Mouse (Mus musculus) erythroblast, embryonic 14.5 days (primary cell): ENCODE measurements around the gene Frmd4a. TPM values are rescaled to one million over a fixed set of nuclear protein-coding genes. Genes with fewer than 3 reads are reported as not detected.

Experiments
- H3K27me3 ChIP-seq: 2 replicates; pipeline ENCODE4 v1.6.1; 2012; ENCODE audit warnings: inconsistent platforms; ENCODE audit not compliant: control insufficient read depth
- H3K36me3 ChIP-seq: 2 replicates; pipeline ENCODE4 v1.6.1; 2012; ENCODE audit warnings: mild to moderate bottlenecking, inconsistent platforms; ENCODE audit not compliant: control insufficient read depth
- H3K4me1 ChIP-seq: 2 replicates; pipeline ENCODE4 v1.6.1; 2012; ENCODE audit warnings: inconsistent platforms; ENCODE audit not compliant: control insufficient read depth
- H3K4me3 ChIP-seq: replicated peaks from 2 replicates; pipeline ENCODE3; 2012; ENCODE audit warnings: moderate library complexity, mild to moderate bottlenecking, inconsistent platforms
- H3K9me3 ChIP-seq: 2 replicates; pipeline ENCODE4 v1.6.1; 2012; ENCODE audit warnings: low read length, inconsistent platforms, mixed read lengths; ENCODE audit not compliant: control insufficient read depth
- GATA1 ChIP-seq: IDR thresholded peaks from 2 replicates; pipeline ENCODE4 v1.6.1; 2012; ENCODE audit warnings: low read length, inconsistent platforms, mixed read lengths
- TAL1 ChIP-seq: IDR thresholded peaks from 3 replicates; pipeline ENCODE4 v1.6.1; 2012; ENCODE audit warnings: low read length, inconsistent platforms, mixed read lengths
- polyA plus RNA-seq: library from polyadenylated mRNA; stranded (reverse); fragments of >175 nt; gene quantifications from 2 replicates; pipeline ENCODE4 v1.2.3, GENCODE M21; 2012

Frmd4a gene
- polyA plus RNA-seq, 1 experiment, result 5.0 TPM

DNA sequence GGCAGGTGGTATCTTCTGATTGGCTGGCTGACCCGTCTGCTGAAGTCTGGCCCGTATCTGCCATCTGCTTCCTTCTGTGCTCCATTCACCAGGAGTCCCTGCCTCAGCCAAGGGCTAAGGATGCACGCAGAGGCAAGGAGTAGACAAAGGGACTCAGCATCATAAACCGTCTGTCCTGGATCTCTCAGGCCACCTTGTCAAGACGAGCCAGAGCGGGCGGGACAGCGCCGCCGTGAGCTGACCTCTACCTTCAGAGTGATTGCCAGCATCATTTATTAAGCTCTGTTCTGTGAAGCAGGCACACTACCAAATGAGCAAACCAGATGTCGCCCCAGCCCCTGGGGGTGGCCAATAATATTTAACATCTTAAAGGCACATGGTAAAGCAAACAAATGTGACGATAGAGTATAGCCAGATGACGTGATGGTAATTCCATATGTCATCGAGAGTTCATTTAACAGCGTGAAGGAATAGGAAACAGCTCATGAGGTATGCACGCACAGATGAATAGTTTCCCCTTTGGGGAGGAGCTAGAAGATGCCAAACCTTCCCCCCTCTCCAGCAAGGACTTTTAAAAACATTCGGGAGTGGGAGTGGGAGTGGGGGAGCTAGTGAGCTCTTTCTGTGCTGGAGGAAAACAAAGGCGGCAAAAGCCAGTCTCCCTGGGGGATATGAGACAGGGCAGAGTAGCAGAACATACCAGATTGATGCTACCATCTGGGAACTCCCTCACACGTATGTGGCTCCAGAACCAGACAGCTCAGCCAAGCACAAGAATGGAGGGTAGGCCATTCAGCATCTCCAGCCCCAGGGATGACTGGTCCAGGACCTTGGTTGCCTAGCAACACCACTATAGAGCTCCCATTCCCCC, 419.1 kb downstream of the Frmd4a start:
- Histone ChIP-seq H3K36me3 (no peaks in the 10 kb centered on the region), H3K4me3 (no peak overlapping the region), H3K4me1 (no peaks in the 10 kb centered on the region), H3K27me3 (no peaks in the 10 kb centered on the region), H3K9me3 (no peaks in the 10 kb centered on the region)
- TF ChIP-seq TAL1, result no peak
- no peak for TF ChIP-seq GATA1

DNA sequence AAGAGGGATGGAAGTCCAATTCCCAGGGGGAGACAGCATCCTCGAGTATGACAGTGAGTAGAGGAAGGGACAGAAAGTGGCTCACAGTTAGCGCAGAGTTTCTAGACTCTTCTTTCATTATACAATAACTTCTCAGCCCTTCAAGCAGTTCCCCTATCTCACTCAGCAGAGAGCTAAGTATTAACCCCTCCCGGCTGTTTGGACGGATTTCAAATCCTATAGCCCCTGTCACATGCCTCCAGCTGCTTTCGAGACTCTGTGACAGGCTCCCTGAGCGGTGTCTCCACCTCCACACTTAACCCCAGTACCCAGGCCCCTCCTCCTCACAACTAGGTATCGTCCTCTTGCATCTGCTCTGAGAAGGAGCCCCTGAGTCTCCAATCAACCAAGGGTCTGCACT, 421.2 kb downstream of the Frmd4a start:
- no peak for TF ChIP-seq TAL1
- no peak for TF ChIP-seq GATA1
- Histone ChIP-seq H3K9me3 (no peaks in the 10 kb centered on the region), H3K4me1 (no peaks in the 10 kb centered on the region)

DNA sequence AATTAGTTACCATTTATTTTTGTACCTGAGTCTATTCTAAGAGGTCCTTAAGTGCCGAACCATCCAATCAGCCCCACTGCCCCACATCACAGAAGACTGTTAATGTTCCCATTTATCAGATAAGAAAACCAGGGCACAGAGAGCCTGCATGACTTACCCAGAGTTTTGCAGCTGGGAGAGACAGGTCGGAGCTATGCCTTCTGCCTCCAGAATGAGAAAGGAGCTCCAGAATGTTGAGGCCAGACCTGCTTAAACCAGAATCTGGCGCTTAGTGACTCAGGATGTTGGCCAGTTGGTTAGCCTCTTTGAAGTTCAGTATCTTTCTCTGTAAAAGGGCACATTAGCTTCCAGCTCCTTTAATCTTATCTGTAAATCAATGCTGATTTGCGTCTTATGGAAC, 422.4 kb downstream of the Frmd4a start:
- no peaks in the 10 kb centered on the region for H3K36me3 ChIP-seq
- H3K4me3 ChIP-seq, result no peak overlapping the region
- TF ChIP-seq GATA1 (no peak), TAL1 (no peak)
- no peaks in the 10 kb centered on the region for H3K4me1 ChIP-seq
- H3K27me3 ChIP-seq, result no peaks in the 10 kb centered on the region
- no peaks in the 10 kb centered on the region for H3K9me3 ChIP-seq

More for the DNA sequence above, 421.2 kb downstream of the Frmd4a start:
- H3K36me3 ChIP-seq, result no peaks in the 10 kb centered on the region
- no peak overlapping the region for H3K4me3 ChIP-seq
- H3K27me3 ChIP-seq, result no peaks in the 10 kb centered on the region

DNA sequence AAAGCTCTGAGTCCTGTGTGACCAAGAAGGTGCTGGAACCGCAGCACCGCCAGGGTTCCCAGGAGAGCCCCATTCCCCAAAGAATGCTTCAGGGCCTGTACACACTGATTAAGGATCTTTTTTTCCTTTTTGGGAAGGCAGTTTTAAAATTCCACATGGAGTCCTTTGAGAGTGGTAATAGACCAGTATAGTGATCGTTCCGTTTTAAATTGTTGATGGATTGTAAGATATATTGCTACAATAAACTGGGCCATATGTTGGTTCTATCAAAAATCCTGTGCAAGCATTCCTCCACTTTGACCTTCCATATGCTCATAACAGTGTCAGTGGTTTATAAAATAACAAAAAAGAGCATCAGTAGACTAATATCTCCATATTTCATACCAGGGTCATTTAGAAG, 424.3 kb downstream of the Frmd4a start:
- Histone ChIP-seq H3K4me3 (no peak overlapping the region), H3K27me3 (no peaks in the 10 kb centered on the region), H3K4me1 (no peaks in the 10 kb centered on the region), H3K9me3 (no peaks in the 10 kb centered on the region), H3K36me3 (no peaks in the 10 kb centered on the region)
- no peak for TF ChIP-seq TAL1
- TF ChIP-seq GATA1, result no peak

DNA sequence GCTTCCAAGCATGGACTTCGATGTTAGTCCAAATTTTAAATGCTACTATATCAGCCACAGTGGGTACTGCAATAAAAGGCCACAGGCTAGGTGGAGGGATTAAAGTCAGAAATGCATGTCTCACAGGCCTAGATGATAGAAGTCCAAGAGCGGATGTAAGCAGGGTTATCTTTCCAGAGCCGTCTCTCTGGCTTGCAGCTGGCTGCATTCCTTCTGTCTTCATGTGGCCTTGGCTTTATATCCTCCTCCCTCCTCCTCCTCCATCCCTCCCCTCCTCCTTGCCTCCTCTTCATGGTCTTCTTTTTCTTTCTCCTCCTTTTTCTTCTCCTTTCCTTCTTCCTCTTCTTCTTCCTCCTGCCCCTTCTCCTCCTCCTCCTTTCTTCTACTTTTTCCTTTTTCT, 427.2 kb downstream of the Frmd4a start:
- Histone ChIP-seq H3K36me3 (no peaks in the 10 kb centered on the region), H3K27me3 (no peaks in the 10 kb centered on the region), H3K4me3 (no peak overlapping the region), H3K4me1 (no peaks in the 10 kb centered on the region), H3K9me3 (no peaks in the 10 kb centered on the region)
- no peak for TF ChIP-seq TAL1
- no peak for TF ChIP-seq GATA1

DNA sequence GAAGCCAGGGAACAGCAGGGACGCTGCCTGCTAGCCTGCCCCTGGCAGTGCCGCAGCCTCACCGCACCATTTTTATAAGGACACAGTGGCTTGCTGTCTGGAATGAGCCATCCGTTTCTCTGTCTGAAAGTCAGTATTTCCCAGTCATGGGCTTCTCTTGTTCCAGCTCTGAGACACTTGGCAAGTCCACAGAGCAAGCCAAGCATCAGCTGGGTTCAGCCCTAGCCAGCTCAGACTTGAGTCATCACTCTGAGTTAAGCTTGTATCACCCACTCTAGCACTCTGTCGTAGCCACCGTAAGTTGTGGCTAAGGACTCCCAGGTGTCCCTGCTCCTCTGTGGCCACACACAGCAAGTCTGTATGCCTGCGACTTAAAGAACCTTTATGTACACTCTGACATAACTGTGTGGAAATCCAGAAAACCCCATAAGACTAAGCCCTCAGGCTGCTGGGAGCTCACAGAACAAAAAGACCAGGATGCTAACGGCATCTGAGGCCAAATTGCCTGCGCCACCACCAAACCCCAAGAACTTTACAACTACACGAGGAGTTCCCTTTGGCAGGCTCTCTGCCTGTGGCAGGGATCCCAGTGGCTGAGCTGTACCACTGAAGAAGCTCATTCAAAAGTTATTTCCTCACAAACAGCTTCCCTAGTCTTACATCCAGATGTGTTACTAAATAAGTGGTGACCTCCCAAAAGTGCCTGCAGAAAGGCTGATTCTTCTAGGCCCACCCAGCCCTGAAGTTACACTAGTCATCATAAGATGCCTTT, 428.3 kb downstream of the Frmd4a start:
- no peaks in the 10 kb centered on the region for H3K9me3 ChIP-seq
- no peaks in the 10 kb centered on the region for H3K27me3 ChIP-seq
- H3K4me1 ChIP-seq, result no peaks in the 10 kb centered on the region
- no peak overlapping the region for H3K4me3 ChIP-seq
- no peak for TF ChIP-seq TAL1
- no peak for TF ChIP-seq GATA1
- H3K36me3 ChIP-seq, result no peaks in the 10 kb centered on the region

DNA sequence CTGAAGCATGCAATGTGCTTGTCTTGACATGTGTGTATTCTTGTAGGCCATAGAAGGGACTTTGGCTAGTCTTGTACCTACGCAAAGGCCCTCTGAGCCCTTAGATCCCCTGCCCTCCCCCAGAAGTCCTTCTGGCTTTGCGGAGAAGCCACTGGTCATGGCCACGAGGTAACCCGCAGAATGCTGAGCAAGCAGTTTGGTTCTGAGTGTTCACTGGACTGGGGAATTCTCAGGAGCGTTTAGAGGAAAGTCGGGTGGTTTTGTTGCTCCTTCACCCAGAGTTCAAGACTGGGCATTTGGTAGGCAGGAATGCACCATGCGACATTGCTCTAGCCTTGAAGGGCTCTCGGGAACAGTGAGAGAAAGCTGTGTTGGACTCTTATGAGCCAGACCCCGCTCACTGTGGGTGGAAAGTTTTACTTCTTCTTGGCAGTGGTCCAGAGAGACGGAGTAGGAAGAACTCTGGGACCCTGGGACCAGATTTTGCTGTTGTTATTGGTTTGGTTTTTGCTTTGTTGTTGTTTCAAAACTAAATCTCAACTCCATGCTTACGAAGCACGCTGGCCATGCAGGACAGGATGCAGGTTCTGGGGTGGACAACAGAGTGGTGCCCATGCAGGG, 432.5 kb downstream of the Frmd4a start:
- Histone ChIP-seq H3K4me1 (no peaks in the 10 kb centered on the region), H3K9me3 (no peaks in the 10 kb centered on the region), H3K27me3 (no peaks in the 10 kb centered on the region), H3K36me3 (no peaks in the 10 kb centered on the region), H3K4me3 (no peak overlapping the region)
- no peak for TF ChIP-seq GATA1
- no peak for TF ChIP-seq TAL1

DNA sequence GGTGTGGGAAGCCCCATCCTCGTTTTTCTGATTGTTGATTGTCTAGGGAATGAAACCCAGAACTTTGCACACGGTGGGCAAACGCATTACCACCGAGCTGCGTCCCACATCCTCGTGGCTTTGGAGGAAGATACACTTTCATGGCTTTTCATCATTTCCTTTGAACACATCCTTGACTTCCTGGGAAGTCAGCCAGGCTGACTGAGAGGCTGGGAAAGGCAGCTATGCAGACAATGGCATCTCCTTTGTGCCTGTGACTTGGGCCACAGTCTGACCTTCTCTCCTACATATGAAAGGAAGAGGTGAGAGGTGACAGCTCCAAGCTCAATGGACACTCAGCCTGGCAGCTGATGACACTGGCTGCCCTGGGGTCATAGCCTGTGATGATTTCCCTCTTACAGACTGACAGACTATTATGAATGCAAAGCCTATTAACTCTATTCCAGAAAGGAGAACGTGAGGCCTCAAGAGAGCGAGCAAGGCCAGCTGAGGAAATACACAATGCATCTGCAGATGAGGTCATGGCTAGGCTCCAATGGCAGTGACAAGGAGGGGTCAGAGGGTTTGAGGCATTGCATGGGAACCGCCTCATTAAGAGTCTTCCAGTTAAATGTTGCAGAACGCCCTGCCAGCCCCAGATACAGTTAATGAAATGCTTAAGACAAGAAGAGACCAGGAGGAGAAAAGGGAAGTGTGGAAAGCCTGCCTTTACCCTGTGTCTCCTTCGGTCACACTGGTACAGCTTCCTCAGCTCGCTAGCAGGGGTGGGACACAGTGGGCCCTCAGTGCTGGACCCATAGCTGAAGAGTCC, 435.3 kb downstream of the Frmd4a start:
- H3K27me3 ChIP-seq, result no peaks in the 10 kb centered on the region
- no peak overlapping the region for H3K4me3 ChIP-seq
- H3K4me1 ChIP-seq, result no peaks in the 10 kb centered on the region
- no peaks in the 10 kb centered on the region for H3K36me3 ChIP-seq
- TF ChIP-seq GATA1, result no peak
- TF ChIP-seq TAL1, result no peak
- no peaks in the 10 kb centered on the region for H3K9me3 ChIP-seq
